Mouse (Mus musculus) gastrocnemius, postnatal 4 days (tissue): Measurements from ENCODE around the gene Esrrb. TPM values are rescaled to one million over a fixed set of nuclear protein-coding genes. Genes with fewer than 3 reads are reported as not detected.

Source experiments
- DNase-seq, 2 experiments: peaks; one replicate each; pipeline ENCODE4 v3.0.0; 2021 to 2022; ENCODE audit warnings: low spot score in 2 of 2, mixed read lengths in 2 of 2
- total RNA-seq, 2 experiments: library from RNA; stranded (reverse); gene quantifications; 2 replicates each; pipeline ENCODE4 v1.2.3; 2021

Esrrb gene
- total RNA-seq, 2 experiments from 2014 or later, result 2.5 to 3.4 TPM

DNA sequence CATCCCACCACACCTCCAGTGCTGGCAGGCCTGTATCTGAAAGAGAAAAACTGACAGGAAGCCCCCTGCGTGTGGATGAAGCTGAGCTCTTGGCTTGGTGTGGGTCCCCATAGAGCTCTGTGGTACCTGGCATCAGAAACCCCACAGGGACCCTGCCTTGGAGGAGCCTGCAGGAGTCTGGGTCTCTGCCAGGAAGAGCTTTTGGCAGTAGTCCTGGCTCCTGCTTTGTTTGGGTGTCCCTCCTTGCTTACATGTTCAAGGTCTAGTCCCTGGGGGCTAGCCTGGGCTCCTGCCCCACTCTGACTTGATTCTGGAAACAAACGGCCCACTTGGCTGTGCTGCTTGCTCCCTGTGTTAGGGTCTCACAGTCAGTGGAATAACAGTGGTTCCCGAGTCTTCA, 130.6 kb downstream of the Esrrb start:
- DNase-seq, result no peak

DNA sequence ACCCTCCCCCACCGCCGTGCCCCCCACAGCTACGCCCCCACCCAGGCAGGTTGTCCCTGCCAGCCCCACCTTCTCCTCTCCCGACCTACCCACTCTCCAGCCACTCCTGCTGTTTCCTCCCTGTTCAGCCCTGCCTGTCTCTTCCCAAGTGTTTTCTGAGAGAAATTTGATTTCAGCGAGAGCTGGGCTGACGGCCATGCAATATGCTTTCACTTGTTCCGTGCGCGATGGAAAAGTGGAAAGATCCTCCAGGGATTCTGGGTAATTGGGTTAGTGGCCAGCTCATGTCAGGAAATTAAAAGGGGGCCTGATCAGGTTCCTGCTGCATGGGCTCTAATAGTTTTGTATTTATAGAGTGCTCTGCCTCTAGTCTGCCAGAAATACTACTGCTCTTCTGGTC, 131.9 kb downstream of the Esrrb start:
- DNase-seq, result peak in 1 of 2 experiments; percentile 48

DNA sequence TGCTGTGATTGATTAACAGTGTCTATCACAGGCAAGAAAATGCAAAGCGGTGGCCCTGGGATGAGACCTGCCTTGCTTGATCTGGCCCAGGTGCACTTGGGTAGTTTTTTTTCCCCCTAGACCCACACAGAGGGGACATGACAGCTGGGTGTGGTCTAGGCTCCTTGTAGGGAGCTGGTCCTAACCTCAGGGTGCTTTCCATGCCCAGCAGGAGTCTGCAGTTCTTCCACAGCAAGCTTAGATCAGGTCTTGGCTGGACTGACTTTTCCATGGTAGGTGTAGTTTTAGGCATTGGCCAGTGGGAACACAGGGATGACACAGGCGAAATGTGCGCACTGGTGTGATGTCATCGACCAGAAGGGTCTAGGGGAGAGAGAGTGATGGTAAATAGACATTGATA, 136.2 kb downstream of the Esrrb start:
- DNase-seq, result no peak

DNA sequence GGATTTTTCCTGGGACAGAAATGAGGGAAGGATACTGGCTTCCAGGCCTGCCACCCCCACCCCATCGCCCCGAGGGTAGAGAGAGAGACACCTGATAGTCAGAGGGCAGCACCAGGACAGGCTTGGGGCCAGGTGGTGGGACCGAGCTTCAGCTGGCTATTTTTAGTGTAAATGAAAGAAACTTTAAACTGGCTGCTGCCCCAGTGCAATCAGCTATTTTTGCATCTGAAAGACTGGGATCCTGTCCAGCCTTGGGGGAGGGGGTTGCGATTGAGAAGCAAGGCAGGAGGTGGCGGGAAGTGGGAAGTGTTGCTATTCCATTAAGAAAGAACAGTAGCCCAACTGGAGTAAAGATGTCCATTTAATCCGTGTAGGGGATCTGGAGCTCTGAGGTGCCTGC, 137.8 kb downstream of the Esrrb start:
- DNase-seq, result peak in 1 of 2 experiments; percentile 63

DNA sequence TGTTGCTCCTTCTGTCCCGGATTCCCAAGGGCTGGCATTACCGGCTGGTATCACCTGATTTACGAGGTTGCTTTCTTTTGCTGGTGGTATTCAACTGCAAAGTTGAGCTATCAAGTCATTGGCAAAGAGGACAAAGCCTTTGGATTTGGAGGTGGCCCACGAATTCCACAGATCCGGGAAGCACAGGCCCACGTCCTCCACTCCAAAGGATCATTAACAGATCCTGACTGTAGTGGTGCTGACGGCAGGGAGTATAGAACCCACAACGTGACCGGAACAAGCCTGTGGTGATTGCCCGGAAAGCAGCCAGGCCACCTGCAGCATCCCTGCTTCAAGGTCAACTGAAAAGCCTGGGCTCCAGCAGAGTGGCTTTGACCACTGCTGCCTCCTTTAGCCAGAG, 140.8 kb downstream of the Esrrb start:
- no peak for DNase-seq

DNA sequence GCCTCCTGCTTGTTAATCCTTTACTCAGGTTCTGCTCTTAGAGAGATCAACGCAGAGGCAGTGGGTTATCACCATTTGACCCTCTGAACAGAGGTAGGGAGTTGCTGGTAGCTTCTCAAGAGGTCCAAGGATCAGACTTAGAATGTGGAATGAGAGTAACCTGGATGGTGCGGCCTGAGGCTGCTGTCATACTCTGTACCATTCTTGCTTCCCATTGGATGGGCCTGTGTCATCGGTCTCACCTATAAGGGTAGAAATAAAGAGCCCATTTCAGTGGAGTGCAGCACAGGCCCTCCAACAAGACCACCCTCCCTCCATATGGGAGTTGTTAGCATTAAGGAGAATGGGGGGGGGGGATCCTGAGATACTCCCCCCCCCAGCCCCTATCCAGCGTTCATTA, 143.0 kb downstream of the Esrrb start:
- no peak for DNase-seq

DNA sequence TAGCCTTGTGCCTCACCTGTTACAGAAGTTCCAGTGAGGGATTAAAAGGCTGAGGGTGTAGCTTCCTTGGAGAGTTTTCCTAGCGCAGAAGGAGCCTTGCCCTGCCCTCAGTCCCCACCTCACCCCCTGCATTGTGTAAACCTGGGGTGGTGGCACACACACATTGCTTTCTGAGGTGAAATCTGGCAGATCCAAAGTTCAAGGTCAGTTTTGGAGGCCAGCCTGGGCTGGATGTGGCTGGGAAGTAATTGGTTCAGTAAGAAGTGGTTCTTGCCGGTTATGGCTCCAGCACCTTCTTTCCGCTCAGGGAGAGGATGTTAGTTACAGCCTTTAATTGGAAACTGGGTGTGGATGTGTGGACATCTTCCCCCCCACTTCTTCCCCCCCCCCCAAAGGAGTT, 143.4 kb downstream of the Esrrb start:
- no peak for DNase-seq

DNA sequence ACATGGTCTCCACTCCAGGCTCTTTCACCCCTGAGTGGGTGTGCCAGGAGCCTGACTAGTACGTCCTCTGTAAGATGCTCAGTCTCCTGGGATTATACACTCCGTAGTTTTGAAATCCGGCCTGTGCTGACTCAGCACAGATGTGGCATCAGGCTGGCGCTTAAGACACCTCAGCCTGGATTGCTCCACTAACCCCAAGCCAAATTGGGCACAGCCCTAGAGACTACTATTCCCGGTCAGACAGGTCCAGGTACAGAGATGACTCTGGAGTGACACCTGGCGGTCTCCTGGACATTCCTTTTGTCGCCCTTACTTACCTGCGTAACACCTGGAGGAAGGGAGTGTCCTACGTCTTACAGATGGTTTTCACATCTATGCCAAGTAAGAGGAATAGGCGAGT, 146.8 kb downstream of the Esrrb start:
- no peak for DNase-seq

DNA sequence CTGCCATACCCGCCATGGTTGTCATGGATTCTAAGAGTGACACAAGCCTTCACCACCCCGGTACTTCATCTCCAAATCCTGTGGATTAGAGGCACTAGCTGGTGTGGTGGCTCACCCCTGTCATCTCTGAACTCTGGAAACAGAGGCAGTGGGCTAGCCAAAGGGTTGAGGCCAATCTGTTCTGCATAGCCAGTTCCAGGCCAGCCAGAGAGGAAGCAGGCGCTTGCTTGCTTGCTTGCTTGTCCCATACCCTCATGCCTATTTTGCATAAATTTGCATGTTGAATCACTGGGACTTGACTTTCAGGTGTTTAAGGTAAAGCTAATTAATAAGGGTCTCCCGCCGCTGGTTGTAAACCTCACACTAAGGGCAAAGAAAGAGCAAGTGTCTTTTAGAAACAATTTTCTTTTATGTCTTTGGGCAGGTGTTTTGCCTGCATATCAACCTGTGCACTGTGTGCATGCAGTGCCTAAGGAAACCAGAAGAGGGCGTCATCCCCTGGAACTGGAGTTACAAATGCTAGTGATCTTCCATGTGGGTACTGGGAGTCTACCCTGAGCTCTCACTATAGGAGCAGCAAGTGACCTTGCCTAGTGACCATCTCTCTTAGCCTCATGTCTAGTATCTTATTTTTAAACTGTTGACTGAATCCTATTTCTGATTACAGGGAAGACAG, 147.5 kb downstream of the Esrrb start:
- DNase-seq, result no peak

DNA sequence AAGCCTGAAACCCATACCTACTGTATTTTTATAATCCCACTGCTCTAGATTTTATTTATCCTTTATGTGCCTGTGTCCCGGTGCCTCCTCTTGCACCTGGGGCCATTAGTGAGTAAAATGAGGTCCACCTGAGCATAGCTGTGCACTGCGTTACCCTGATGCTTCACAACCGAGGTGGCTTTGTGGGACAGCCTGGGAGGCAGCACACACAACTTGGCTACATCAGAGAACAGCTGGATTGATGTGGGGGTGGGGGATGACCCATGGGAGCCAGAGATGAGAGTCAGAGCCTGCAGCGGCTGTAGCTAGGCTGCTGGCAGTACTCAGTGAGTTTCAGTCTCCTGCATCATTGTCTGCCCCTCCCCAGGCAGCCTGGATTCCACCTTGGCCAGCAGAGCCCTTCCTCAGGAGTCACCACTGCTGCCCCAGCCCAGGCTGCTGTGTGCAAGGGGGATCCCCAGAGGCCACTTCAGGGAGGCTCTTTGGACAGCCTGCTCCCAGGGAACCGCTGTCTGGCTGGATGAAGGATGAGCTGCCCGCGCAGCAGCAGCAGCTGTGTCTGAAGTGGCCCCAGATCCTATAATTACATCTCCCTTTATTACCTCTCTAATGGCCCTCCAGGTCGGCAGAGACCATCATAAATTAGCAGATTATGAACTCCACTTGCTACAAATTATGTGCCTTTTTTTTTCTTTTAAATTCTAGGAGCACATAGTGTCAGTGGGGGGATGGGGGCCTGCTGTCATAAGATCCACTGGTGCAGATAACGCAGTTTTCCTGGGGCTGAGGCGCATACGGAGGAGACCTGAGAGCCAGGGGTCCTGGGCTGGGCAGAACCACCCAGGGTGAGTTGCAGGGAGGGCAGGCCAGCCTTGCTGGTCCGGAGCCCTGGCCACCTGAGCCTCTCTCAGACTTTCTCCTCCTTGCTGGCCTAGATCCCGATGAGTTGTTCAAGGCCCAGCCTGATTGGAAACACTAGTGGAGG, 148.7 kb downstream of the Esrrb start:
- DNase-seq, result no peak

DNA sequence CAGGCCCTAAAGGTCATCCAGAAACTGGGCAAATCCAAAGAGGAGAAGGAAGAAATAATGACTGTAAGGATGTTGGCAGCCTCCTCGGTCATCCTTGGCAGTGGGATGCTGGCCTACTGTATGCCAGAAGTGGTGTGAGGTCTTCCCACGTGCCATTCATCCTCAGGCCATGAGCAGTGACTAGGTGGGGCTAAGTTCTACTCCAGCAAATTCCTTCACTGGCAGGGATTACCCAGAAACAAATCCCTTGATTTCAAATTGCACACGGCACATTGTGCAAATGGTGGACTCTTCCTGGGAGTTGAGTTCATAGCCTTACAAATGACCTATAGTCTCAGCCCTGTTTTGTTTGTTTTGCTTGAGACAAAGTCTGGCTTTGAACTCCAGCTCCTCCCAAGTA, 151.4 kb downstream of the Esrrb start:
- DNase-seq, result no peak

DNA sequence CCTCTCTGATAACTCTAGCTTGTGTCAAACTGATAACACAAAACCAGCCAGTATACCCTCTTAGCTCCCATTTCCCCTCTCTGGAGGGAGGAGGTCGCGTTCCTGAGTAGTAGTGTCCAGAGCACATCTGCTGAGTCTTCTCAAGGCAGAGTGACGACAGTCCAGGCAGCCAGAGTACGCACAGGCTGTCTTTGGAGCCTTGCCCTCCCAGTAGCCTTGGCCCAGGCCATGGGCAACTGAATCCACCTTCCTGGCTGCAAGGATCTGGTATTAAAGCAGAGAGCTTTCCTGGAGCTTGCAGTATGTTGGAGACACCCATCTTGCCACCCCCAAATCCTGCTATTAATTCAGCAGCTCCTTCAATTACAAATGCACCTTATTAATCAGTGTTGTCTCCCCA, 152.7 kb downstream of the Esrrb start:
- DNase-seq, result no peak

DNA sequence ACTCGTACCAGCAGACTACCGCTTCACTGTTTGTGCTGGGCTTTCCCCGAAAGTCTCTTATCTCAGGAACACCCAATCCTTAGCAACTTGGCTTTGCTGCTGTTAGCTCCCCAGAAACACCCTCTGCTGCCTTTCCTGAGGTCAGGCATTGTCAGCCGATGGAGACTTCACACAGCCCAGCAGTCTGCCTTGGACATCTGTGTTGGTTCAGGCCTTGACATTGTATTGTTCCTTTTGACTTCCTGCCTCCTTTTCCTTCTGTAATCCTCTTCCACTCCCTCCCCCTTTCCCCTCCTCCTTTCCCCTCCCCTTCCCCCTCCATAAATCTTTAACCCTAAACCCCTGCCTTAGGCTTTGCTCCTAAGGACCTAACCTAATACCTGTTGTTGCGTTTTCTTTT, 155.7 kb downstream of the Esrrb start:
- DNase-seq, result no peak

DNA sequence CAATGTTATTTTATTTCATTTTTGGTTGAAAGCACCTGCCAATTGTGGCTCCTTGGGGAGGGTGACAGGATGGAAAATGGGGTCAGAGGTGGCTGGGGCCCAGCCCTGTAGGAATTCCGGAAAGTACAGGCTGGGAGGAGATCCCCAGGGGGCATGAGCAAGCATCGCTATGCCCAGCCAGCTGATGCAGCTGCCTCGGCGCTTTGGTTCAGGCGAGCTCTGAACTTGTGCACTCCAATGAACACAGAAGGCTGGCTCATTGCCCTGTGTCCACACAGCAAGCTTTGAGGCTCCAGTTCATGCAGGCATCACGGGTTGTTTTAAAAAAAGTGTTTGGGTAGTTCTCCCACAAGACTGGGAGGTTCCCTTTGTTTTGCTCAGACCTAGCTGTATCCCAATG, 156.8 kb downstream of the Esrrb start:
- DNase-seq, result peak in 1 of 2 experiments; percentile 28

DNA sequence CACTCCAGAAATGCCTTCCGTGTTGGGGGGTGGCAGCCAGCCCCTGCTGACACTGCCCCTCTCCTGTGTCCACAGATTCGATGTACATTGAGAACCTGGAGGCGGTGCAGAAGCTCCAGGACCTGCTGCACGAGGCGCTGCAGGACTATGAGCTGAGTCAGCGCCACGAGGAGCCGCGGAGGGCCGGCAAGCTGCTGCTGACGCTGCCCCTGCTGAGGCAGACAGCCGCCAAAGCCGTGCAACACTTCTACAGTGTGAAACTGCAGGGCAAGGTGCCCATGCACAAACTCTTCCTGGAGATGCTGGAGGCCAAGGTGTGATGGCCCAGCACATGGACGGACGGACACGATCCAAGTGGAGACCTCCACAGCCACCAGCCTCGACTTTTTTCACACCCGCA, 157.8 kb downstream of the Esrrb start:
- DNase-seq, result no peak

DNA sequence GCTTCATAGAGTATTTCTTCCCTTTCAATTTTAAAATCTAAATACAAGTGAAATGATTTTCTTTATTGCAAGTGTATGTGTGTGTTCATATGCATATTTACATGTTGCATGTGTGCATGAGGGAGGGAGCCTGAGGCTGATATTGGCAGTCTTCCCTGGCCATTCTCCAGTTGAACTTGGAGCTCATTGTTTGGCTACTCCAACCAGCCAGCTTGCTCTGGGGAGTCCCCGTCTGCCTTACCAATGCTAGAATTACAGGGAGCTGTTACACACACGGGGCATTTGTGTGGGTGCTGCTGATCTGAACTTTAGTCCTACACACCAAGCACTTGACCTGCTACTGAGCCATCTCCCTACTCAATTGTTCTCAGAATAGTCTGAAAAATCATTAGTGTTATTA, 173.4 kb downstream of the Esrrb start:
- DNase-seq, result no peak

DNA sequence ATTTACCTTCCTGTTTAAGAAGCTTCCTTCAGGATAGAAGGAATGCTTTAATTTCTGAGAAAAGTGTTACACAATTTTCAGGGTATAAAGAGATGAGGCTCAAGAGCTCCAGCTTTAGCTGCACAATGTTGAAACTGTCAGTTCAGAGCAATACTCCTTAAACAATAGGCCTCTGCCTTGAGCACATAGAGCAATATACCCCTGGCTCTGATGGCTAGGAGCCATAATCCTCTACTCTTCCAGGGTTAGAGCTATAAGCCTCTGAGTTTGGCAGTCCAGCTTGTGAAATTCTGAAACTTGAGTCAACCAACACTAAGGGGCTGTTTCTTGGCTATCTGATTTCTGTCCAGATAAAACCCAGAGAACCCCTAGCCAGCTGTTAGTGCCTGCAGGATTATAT, 176.9 kb downstream of the Esrrb start:
- no peak for DNase-seq

DNA sequence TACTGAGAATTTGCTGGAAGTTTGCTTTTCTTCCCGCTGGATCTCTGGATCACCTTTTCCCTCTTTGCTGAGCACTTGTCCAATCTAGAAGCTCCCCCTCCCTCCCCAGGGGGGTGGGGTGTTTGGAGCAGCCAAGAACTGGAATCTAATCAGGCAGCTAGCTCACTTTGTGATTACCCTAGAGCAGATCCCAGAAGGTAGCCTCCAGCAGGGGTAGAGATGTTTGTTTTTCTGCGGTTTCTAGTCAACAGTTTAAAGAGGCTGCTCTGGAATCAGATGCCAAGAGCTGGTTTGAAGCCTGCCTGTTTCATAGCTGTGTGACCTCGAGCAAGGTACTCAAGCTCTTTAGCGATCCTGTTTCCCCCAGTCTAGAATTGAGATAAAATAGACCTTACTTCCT, 177.8 kb downstream of the Esrrb start:
- no peak for DNase-seq

DNA sequence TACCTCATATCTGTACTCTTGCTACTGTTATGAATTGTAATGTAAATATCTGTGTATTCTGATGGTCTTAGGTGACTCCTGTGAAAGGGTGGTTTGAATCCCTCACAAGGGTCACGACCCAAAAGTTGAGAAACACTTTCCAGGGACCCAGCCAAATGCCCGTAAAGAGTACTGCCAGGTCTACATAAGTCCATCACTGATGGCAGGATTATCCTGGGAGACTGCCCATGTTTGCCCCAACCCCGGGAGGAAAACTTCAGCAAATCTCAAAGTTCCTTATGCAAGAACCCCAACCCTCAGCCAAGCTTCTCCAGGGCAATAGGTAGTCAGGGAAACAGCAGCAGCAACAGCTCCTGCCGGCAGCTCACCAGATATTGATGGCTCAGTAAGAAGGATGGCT, 178.6 kb downstream of the Esrrb start:
- no peak for DNase-seq

DNA sequence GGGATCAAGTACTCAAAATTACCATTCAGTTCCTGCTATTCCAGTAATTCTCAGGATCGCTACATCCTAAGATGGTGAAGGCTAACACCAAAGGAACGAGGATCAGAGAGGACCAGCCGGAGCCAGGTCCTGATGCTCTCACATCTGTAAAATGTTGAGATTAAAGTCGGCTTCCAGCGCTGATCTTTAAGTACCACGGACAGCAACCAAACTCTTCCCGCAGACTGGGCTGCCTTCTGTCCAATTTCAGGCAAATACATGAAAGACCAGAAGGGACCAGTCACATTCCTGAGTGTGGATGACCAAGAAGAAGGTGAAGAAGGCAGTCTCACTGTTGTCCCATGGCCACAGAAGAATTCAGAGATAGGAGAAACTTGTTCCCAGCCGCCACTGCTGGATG, 186.9 kb downstream of the Esrrb start:
- no peak for DNase-seq

DNA sequence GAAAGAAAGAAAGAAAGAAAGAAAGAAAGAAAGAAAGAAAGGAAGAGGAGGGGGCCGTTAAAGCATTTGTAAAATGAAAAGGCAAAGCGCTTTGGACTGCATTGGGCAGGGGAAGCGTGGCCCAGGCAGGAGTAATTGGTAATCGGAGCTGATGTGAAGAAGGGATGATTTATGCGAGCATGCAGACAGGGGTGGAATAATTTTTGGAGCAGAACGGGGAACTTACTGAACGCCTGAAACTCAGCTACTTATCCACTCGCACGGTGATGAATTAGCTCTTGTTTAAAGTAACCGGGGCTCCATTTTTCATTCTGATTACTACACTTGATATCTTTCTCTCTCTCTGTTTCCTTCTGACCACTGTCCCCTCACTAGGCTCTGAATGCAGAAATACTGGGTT, 192.1 kb downstream of the Esrrb start:
- DNase-seq, result no peak

DNA sequence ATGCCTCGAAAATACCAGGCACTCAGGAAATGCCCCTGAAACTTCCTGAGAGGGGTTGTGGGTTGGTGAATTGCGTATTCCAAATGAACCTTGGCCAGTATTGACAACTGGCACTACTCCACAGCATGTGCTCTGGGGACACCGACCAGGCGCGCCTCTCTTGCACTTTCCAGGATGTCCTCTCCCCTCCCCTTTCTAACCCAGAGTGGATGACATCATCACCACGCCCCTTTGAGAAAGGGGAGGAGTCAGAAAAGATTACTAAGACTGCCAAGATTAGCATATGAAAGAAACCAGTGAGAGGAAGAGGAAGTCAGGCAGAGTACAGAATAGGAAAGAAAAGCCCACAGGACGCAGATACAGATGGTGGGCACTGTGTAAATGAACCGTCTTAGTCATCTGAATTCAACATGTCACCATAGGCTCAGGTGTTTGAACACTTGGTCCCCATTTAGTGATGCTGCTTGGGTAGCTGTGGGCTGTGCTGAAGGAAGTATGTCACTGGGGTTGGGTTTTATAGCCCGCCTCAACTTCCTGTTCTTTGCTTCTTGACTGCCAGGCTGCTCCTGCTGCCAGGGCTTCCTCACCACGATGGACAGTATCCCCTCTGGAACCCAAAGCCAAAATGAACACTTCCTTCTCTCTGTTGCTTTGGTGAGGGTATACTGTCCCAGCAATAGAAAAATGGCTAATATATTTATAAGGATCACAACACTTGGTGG, 196.0 kb downstream of the Esrrb start:
- DNase-seq, result no peak
